Mouse (Mus musculus) lung, postnatal 0 days (tissue): ENCODE results near the gene Gm9922. TPM values are rescaled to one million over a fixed set of nuclear protein-coding genes. Genes with fewer than 3 reads are reported as not detected.

Experiments used
- ATAC-seq: fragments of 200-750 bp; cut with Nextera tagmentation; 2 replicates; pipeline ENCODE4 v1.8.0; 2017; ENCODE audit warnings: moderate library complexity
- DNase-seq: peaks from one replicate; pipeline ENCODE4 v3.0.0-alpha.2; 2016; ENCODE audit warnings: low spot score
- H3K27ac ChIP-seq: fragments of 300-500 bp; sonication (generic); 2 replicates; pipeline ENCODE4 v1.5.1; 2014; ENCODE audit warnings: antibody characterized with exemption, mild to moderate bottlenecking, low read length, mixed read lengths
- H3K27me3 ChIP-seq: fragments of 300-500 bp; sonication (generic); replicated peaks from 2 replicates; pipeline ENCODE4 v1.6.1; 2014; ENCODE audit warnings: low read length, mixed read lengths; ENCODE audit not compliant: insufficient read depth
- H3K36me3 ChIP-seq: fragments of 300-500 bp; sonication (generic); 2 replicates; pipeline ENCODE4 v1.6.1; 2014; ENCODE audit warnings: low read length, mixed read lengths; ENCODE audit not compliant: insufficient read depth
- H3K4me1 ChIP-seq: fragments of 300-500 bp; sonication (generic); 2 replicates; pipeline ENCODE4 v1.6.1; 2014; ENCODE audit warnings: antibody characterized with exemption, low read depth, low read length, mixed read lengths; ENCODE audit not compliant: insufficient read depth
- H3K4me2 ChIP-seq: fragments of 300-500 bp; sonication (generic); replicated peaks from 2 replicates; pipeline ENCODE4 v1.6.1; 2014; ENCODE audit warnings: low read depth, mild to moderate bottlenecking, low read length, moderate library complexity, mixed read lengths
- H3K4me3 ChIP-seq: fragments of 300-500 bp; sonication (generic); 2 replicates; pipeline ENCODE4 v1.5.1; 2014; ENCODE audit warnings: low read depth, low read length
- H3K9ac ChIP-seq: fragments of 300-500 bp; sonication (generic); replicated peaks from 2 replicates; pipeline ENCODE4 v1.6.1; 2014; ENCODE audit warnings: low read depth, mild to moderate bottlenecking
- H3K9me3 ChIP-seq: fragments of 300-500 bp; sonication (generic); 2 replicates; pipeline ENCODE4 v1.6.1; 2016; ENCODE audit warnings: low read length, mixed read lengths
- CTCF ChIP-seq: IDR thresholded peaks from 2 replicates; pipeline ENCODE4 v1.5.1; 2016; ENCODE audit warnings: antibody characterized with exemption, mild to moderate bottlenecking
- EP300 ChIP-seq: IDR thresholded peaks from 2 replicates; pipeline ENCODE4 v1.6.1; 2016; ENCODE audit warnings: antibody characterized with exemption, mild to moderate bottlenecking, control low read depth
- WGBS: fragments of 180-500 bp; shearing (Covaris S2); extraction: QIAGEN DNeasy Blood & Tissue Kit; methylation state at CpG from one replicate; pipeline ENCODE4 v1.1.7; 2014; 5-methylcytosine and 5-hydroxymethylcytosine counted together
- polyA plus RNA-seq: library from polyadenylated mRNA; unstranded; fragments of >200 nt; fragmentation: Nextera tagmentation; extraction: Ambion mirVana; gene quantifications from 2 replicates; pipeline ENCODE4 v1.2.1, GENCODE M21; 2015

Gm9922 gene
- polyA plus RNA-seq, 1 experiment from 2014 or later, result 1.9 TPM

DNA sequence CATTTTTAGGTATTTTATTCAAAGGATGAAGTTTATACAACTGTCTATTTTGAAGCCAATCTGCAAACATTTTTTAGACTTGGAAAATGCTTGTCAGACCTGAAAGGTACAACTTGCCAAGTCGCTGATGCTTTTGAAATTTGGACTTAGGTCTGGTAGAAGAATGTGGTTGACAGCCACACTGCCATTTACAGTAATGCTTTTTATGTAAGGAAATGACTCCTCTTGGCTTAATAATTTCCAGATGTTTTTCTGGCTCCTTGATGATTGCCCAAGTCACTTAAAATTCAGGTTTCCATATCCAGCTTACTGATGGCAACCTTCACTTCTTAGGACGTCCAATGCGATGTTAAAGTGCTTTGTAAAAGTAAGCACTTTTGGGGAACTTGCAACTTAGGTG is 17.0 kb upstream of the Gm9922 start:
- H3K9ac ChIP-seq, result no peak overlapping the region
- H3K4me1 ChIP-seq, result no peaks in the 10 kb centered on the region
- H3K4me3 ChIP-seq, result no peak overlapping the region
- no peaks in the 10 kb centered on the region for H3K27me3 ChIP-seq
- ATAC-seq (no peak), DNase-seq (no peak)
- no peak overlapping the region for H3K27ac ChIP-seq
- H3K9me3 ChIP-seq, result no peaks in the 10 kb centered on the region
- 75% methylated on average over 3 of the region's 3 CpGs for WGBS
- no peak for TF ChIP-seq EP300
- no peak for TF ChIP-seq CTCF
- H3K36me3 ChIP-seq, result no peaks in the 10 kb centered on the region
- H3K4me2 ChIP-seq, result no peak overlapping the region

DNA sequence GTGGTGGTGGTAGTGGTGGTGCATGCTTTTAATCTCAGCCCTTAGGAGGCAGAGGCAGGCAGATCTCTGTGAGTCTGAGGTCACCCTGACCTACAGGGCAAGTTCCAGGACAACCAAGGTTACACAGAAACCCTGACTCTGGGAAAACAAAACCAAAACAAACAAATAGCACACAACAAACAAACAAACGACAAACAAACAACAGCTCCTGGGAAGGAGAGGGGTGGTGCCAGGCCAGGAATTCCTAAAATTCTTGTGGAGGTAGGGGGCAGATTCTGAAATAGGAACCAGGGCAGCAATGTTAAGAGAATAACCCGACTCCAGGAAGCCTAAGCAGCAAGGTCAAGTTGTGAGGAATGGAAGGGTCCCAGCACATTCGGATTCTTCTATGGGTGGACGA is 7.9 kb upstream of the Gm9922 start:
- Histone ChIP-seq H3K4me1 (no peaks in the 10 kb centered on the region), H3K9me3 (no peaks in the 10 kb centered on the region), H3K4me3 (no peak overlapping the region), H3K27ac (no peak overlapping the region), H3K27me3 (no peaks in the 10 kb centered on the region), H3K36me3 (no peaks in the 10 kb centered on the region), H3K4me2 (no peak overlapping the region), H3K9ac (no peak overlapping the region)
- TF ChIP-seq EP300 (no peak), CTCF (no peak)
- no peak for ATAC-seq
- 85% methylated on average over 4 of the region's 4 CpGs for WGBS
- no peak for DNase-seq

DNA sequence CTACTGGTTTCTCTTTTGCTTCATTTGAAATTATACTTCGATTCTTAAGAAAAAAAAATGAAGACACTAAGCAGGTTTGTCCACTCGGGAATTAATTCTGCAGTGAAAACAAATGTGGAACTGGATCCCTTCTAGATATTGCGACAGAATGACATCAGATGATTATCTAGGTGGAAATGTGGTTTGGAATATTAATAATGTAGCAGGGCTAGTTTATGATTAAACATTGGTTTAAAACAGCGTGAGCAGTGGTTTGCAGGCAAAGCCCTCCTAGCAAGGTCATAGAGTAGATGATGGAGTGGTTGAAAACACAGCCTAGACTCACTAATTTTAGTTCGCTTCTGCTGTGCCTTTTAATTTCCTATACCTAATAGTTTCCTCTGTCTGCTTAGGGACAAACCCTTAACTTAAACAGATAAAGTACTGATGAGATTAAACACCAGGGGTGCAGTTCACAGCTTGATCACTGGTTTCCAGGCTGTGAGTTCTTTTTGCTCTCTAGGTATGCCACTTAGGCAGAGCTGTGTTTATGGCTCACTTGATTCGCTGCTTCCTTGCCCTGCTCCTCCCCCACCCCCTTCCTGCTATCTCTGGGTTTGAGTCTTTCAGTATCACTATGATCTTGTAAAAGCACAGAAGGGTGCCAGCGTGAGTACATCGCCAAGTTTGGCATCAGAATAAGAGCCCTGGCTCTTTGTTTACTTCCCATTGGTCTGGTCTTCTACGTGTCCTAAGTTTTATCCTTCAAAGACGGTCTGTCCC is 4.1 kb upstream of the Gm9922 start:
- no peak for ATAC-seq
- H3K4me1 ChIP-seq, result no peaks in the 10 kb centered on the region
- 23% methylated on average over 10 of the region's 10 CpGs for WGBS

DNA sequence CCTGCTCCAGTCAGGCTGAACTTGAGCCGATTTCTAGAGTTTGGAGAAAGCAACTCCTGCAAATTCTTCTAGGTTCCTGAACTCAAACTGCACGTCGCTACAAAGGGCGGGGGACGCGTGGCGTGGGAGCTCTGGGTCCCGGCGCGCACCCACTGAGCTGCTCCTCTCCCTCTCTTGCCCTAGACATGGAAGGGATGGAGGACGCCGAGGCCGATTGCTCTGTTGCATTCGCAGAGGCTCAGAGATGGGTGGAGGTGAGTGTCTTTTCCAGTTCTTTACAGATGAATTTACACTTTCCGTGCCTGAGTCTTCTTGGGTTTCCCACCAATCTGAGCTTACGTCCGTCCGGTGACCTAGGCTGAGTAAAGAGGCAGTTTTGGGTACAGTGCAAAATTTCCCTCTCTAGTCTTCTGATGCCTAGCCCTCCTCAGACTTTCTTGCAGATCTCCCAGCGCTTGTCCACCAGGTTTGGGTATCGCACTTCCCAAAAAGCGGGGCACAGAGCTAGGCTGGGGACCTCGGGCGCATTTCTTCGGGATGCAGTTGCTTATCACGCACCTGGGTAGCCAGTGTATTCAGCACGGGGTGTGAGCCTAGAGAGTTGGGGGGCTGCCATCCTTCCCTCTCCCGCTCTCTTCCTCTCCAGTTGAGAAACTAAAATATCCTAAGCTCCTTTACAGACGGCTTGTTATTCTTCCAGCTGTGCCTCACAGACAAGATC is 518 bp upstream of the Gm9922 start:
- Histone ChIP-seq H3K4me3 (peak overlapping the region; percentile 59), H3K27me3 (peaks cover 7% of the 10 kb centered on the region; the same call in 1 of the 2 replicates), H3K27ac (no peak overlapping the region), H3K9me3 (no peaks in the 10 kb centered on the region), H3K4me1 (no peaks in the 10 kb centered on the region), H3K36me3 (no peaks in the 10 kb centered on the region), H3K4me2 (peak overlapping the region; percentile 94), H3K9ac (no peak overlapping the region)
- DNase-seq, result no peak
- peak; percentile 40 for ATAC-seq
- 1% methylated on average over 28 of the region's 28 CpGs for WGBS
- TF ChIP-seq CTCF, result no peak
- TF ChIP-seq EP300, result no peak

More for the DNA sequence above, 4.1 kb upstream of the Gm9922 start:
- no peaks in the 10 kb centered on the region for H3K9me3 ChIP-seq
- no peak for DNase-seq
- no peak overlapping the region for H3K9ac ChIP-seq
- no peak overlapping the region for H3K4me2 ChIP-seq
- H3K27me3 ChIP-seq, result peaks cover 7% of the 10 kb centered on the region; the same call in 1 of the 2 replicates
- H3K27ac ChIP-seq, result no peak overlapping the region
- H3K4me3 ChIP-seq, result no peak overlapping the region
- no peak for TF ChIP-seq EP300
- TF ChIP-seq CTCF, result no peak
- H3K36me3 ChIP-seq, result no peaks in the 10 kb centered on the region

DNA sequence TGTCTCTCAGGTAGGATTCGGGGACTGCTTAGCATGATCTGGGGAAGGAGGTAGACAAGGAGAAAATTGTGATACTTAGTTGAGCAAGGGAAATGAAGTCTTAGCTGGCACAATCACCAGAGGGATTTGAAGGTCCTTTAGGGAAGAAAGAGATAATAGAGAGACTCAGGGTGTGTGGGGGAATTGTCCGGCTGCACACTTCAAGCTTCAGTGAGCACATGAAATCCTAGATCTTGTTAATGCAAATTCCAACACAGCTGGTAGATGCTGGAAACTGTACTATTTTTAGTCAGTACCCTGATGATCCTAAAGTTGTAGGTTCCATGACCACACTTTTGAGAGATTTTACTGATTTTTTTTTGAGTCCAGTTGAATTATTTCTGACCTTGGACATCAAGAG is 15.2 kb downstream of the Gm9922 start:
- TF ChIP-seq EP300 (no peak), CTCF (no peak)
- no peak overlapping the region for H3K4me2 ChIP-seq
- no peaks in the 10 kb centered on the region for H3K36me3 ChIP-seq
- H3K4me1 ChIP-seq, result no peaks in the 10 kb centered on the region
- no peaks in the 10 kb centered on the region for H3K27me3 ChIP-seq
- H3K4me3 ChIP-seq, result no peak overlapping the region
- no peak overlapping the region for H3K27ac ChIP-seq
- DNase-seq (no peak), ATAC-seq (no peak)
- WGBS, result 88% methylated on average over 2 of the region's 2 CpGs
- no peaks in the 10 kb centered on the region for H3K9me3 ChIP-seq
- H3K9ac ChIP-seq, result no peak overlapping the region

DNA sequence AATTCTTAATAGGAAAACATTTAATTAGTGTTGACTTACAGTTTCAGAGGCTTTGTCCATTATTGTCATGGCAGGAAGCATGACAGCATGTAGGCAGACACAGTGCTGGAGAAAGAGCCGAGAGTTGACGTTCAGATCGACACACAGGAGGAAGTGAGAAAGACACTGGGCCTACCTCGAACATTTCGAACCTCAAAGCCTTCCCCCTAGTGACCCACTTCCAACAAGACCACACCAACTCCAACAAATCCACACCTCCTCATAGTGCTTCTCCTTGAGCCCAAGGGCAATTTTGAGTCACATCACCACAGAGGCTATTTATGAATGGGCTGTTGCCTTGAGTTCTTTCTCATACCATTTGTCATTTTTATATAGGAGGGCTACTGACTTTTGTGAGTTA is 22.5 kb downstream of the Gm9922 start:
- WGBS, result 81% methylated on average over 5 of the region's 5 CpGs
- no peaks in the 10 kb centered on the region for H3K4me1 ChIP-seq
- H3K36me3 ChIP-seq, result no peaks in the 10 kb centered on the region
- no peak overlapping the region for H3K4me3 ChIP-seq
- H3K4me2 ChIP-seq, result no peak overlapping the region
- no peak overlapping the region for H3K27ac ChIP-seq
- H3K9me3 ChIP-seq, result no peaks in the 10 kb centered on the region
- ATAC-seq (no peak), DNase-seq (no peak)
- no peaks in the 10 kb centered on the region for H3K27me3 ChIP-seq
- TF ChIP-seq EP300 (no peak), CTCF (no peak)
- H3K9ac ChIP-seq, result no peak overlapping the region
